Mouse (Mus musculus): ENCODE data around the gene Lsm2. TPM values are rescaled to one million over a fixed set of nuclear protein-coding genes. Genes with fewer than 3 reads are reported as not detected.
A peak's percentile ranks its signal among the peaks of the same experiment; 100 is the strongest.
"Not testable (repeated sequence)": the region's sequence is repeated elsewhere in the genome, so short reads cannot be mapped to it uniquely, and the experiment has no call there.

Gene Lsm2
- 10 to 100 TPM; 15.0 to 15.4 TPM for total RNA-seq (2021)
- long read RNA-seq, experiment 1, transcript Lsm2-202 (5 exons, 840 nt): major isoform, 31 of 37 reads
- long read RNA-seq, experiment 1, partial matches to known transcripts: 0 of 37 reads
- long read RNA-seq, experiment 1, other reads (novel, unspliced or antisense): 5 of 37 reads
- long read RNA-seq, experiment 2, transcript Lsm2-202 (5 exons, 840 nt): major isoform, 10 of 12 reads
- long read RNA-seq, experiment 2, partial matches to known transcripts: 0 of 12 reads
- long read RNA-seq, experiment 2, other reads (novel, unspliced or antisense): 2 of 12 reads

DNA sequence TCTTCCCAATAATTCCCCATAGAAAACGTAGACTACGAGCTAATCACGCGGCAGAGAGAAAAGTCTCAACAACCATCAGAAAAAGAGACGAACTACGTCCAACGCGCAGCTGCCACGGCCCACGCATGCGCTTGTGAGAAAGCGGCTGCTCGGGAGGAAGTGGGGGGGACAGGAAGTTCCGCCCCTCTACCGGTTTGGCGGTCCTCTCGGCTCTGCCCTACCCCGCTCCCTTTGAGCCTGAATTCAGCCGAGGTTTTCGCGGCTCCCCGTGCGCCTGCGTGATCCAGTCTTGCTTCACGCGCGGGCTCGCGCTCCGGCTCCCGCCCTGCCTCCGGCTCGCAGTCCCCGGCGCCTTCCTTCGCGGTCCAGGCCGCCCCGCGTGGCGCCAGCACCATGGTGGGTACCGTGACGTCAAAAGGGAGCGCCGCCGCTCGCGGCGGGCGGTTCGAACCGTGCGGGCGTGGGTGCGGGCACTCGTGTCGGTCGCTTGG is at the start of gene Lsm2:
Lsm2 (plus strand) TSS at position 173 of the 491 bp plus-strand sequence.
- DNase-seq: peak; percentile 90

DNA sequence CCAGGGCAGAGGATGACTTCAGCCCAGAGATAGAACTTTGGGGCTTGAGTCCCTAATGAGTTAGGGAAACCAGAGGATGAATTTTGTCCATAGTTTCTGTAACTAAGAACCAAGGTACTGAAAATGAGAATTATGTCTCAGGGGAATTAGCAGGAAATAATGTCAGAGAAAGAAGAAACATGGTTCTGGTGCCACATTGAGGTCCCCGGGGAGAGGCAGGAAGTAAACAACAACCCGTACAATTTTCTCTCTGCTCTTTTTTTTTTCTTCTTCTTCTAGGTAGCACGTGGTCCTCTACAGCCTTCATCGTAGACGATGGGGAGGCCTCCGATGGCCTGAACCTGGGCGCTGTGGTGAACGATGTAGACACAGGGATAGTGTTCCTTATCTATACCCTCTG is 49.4 kb upstream of the Lsm2 start:
- no peak for DNase-seq

DNA sequence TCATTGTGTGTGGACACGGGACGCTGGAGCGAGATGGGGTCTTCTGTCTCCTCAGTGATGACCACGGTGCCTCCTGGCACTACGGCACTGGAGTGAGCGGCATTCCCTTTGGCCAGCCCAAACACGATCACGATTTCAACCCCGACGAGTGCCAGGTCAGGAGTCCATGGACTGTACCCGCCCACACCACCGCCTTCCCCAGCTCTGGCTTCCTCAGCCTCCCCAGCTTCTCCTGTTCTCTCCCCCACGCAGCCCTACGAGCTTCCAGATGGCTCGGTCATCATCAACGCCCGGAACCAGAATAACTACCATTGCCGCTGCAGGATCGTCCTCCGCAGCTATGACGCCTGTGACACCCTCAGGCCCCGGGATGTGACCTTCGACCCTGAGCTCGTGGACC is 47.6 kb upstream of the Lsm2 start:
- DNase-seq: no peak

DNA sequence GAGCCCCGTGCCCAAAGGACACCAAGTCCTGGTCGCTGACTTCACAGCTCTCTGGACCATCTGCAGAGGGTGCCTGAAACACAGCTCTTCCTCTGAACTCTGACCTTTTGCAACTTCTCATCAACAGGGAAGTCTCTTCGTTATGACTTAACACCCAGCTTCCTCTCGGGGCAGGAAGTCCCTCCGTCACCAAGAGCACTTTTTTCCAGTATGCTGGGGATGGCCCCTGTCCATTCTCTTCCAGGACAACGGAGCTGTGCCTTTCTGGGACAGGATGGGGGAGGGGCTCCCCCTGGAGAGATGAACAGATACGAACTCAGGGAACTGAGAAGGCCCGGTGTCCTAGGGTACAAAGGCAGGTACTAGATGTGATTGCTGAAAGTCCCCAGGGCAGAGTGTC is 46.8 kb upstream of the Lsm2 start:
- DNase-seq: no peak

DNA sequence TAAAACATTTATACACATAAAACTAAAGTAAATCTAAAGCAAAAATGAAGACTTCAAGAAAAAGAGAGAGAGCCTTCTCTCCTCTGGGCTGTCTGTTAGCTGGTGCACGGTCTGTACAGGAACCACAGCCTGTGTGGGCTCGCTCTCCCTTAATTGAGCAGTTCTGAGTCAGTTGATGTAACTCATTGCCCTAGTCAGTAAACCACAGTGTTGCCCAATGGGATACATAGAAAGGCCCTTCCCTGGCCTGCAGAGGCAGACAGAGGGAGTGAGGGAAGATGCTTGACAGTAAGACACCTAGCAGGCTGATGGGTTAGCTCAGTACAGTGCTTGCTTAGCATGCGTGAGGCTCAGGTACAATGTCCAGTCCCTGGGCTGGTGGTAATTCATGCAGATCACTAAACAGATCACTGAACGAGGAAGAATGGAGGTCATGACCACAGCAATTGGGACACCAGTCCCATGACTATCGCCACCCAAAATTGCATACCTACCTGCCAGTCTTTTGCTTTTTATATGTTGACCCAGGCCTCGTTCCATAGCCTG is 43.6 kb upstream of the Lsm2 start:
- DNase-seq: no peak

DNA sequence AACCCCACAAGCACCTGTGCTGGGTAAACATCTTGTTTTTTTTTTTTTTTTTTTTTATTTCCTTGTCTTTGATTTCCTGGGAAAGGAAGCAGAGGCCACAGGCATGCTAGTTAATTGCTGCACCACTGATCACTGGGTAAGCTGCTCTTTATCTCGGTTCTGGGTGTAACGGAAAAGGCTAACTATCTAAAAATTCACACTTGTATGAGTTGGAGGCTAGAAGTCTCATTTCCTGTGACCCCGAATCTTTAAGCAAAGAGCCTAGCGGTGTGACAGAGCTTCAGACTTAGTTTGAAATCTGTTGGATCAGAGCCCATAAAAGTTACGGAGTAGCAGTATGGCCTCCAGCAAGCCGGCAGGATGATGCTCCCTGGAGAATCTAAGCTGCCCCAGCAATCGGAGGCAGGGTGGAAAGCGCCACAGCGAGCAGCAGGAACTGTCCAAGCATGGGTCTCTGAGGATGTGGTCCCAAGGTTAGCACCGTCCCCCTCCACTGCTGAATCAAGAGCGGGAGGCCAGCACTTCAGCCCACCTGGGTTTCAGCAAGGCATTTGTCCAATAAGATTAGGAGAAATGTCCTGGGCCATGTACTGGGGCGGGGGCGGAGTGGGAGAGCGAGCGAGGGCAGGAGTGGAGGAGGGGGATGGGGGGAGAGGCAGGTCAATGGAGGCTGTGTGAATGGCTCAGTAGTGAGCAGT is 40.2 kb upstream of the Lsm2 start:
- DNase-seq: no peak

DNA sequence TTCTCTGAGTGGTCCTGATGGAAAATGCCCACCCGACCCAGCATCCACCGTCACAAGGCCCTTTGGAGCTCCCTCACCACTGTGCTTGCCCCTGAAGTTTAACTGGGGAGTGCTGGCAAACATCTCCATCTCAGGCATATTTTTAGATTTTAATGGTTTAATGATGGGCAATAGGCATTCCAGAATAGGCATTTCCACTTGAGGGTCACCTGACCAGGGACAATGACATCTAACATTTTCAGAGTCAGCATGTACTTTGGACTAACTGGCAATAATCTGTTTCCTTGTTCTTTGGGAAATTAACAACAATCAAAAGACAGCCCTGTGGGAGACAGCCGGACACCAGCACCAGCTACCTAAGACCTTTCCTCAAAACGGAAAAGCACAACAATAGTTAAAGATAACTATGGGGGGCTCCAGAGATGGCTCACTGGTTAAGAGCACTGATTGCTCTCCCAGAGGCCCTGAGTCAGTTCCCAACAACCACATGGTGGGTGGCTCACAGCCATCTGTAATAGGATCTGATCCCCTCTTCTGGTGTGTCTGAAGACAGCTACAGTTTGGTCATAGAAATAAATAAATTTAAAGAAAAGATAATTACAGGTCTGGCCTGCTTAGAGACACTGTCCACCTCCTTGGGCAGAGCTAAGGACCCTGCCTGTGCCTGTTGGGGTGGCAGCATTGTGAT is 38.4 kb upstream of the Lsm2 start:
- no peak for DNase-seq

DNA sequence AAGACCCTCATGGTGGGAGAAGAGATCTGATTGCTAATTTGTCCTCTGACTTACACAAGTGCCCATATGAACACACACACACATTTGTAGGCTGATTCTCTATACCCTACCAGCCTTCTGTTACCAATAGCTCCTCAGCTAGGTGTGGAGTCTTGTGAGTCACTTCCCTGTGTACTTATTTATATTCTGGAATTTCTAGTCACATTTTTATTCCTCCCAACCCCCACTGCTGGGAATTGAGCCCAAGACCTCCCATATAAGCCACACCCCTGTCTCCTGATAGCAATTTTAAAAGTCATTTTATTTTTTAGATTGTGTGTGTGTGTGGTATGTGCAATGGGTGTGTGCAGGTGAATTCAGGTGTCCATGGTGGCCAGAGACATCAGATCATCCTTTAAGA is 37.3 kb upstream of the Lsm2 start:
- DNase-seq: no peak

DNA sequence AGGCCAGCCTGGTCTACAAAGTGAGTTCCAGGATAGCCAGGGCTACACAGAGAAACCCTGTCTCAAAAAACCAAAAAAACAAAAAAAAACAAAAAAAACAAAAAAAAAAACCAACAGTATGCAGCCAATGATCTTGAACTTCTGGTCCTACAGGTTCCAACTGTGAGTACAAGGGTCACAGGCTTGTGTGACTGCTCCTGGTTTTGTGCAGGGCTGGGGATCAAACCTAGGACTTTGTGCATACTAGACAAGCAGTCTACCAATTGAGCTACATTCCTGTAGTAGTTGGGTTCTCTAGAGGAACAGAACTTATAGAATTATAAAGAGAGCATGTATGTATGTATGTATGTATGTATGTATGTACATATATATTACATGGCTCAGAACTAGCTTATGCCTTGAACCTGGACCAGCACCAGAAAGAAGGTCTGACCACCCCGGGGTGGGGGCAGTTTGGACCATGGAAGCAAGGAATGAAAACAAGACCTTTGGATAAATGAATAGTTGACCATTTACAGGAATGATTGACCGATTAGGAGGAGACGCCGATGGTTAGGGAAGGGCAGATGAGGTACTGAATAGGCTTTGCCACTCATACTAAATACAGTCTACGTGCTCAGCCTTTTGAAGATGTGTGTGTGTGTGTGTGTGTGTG is 35.0 kb upstream of the Lsm2 start:
- DNase-seq: no peak

DNA sequence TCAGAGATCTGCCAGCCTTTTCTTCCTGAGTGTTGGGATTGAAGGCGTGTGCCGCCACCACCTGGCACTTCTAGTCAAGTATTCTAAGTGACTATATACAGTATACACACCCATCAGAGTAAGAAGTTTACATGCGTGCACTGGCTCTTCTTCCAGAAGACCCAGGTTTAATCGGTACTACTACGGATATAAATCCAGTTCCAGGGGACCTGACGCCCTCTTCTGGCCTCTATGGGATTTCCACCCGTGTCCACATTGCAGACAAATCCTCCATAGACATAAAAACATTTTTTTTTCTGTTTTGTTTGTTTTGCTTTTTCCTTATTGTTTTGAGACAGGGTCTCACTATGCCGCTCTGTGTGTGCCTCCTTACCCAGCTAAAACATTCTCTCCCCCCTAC is 34.1 kb upstream of the Lsm2 start:
- no peak for DNase-seq

DNA sequence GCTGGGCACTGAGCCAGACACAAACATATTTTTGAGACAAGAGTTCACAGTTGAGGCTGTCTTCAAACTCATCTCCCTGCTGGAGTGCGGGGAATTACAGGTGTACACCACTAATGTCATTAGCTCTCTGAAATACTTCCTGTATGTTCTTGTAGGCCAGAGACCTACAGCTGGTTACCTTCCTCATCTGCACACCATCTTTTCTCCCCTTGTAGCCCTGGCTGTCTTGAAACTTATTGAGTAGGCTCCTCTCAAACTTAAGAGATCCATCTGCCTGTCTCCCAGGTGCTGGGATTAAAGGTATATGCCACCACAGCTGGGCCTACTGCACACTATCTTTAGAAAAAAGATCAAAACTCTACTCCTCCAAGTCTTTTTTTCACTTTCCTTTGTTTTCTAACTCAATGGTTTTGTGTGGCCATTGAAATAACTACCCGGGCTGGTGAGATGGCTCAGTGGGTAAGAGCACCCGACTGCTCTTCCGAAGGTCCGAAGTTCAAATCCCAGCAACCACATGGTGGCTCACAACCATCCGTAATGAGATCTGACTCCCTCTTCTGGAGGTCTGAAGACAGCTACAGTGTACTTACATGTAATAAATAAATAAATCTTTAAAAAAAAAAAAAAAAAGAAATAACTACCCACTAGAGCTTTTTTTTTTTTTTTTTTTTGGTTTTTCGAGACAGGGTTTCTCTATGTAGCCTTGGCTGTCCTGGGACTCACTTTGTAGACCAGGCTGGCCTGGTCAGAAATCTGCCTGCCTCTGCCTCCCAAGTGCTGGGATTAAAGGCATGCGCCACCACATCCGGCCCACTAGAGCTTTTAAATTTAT is 32.7 kb upstream of the Lsm2 start:
- DNase-seq: not testable (repeated sequence)

DNA sequence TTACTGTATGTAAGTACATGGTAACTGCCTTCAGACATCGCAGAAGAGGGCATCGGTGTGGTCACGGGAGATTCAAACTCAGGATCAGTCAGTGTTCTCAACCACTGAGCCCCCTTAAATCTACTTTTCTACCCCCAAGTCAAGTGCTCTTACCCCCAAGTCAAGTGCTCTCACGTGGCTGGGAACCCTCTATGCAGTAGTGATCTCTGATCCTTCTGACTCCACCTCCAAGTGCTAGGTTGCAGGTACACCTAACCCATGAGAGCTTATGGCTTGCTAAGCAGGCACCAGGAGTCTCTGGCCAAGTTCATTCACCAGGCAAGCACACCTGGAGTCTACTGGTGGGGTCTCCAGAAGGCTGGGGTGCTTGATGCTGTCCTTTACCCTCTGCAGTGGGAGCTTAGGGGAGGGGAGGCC is 32.1 kb upstream of the Lsm2 start:
- DNase-seq: no peak

DNA sequence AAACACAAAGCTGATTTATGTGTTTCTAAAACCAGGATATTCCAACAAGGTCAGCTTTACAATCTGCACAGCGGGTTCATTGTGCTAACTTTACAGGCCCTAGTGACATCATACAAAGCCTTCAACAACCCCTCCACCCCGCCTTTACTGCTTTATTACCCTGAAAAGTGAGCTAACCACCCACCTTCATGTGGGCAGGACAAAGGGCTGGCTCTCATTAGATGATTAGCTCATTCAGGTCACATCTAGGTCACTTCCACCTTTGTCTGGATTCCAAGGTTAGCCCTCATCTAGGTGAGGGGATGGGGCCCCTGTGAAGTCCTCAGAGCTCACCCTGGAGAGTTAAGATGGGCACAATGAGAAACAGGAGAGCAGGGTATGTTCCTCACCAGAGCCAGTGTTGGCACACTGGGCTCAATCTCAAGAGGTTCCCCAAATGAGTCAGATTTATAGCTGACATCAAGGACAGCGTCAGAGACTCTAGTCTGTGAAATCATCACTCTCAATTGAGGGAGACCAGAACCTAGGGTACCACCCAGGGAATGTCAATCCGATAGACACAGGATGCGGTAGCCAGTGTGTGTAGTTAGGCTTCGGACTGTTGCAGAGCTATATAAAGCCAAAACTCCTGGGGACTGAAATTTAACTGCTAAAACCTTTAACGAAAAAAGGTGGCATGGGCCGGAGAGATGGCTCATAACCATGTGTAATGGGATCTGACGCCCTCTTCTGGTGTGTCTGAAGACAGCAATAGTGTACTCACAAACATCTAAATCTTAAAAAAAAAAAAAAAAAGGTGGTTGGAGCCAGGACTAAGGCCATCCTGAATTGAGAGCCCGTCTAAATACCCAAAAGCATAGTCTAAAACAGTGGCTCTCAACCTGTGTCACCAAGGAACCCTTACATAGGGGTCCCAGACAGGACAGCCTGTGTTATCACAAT is 30.9 kb upstream of the Lsm2 start:
- no peak for DNase-seq

DNA sequence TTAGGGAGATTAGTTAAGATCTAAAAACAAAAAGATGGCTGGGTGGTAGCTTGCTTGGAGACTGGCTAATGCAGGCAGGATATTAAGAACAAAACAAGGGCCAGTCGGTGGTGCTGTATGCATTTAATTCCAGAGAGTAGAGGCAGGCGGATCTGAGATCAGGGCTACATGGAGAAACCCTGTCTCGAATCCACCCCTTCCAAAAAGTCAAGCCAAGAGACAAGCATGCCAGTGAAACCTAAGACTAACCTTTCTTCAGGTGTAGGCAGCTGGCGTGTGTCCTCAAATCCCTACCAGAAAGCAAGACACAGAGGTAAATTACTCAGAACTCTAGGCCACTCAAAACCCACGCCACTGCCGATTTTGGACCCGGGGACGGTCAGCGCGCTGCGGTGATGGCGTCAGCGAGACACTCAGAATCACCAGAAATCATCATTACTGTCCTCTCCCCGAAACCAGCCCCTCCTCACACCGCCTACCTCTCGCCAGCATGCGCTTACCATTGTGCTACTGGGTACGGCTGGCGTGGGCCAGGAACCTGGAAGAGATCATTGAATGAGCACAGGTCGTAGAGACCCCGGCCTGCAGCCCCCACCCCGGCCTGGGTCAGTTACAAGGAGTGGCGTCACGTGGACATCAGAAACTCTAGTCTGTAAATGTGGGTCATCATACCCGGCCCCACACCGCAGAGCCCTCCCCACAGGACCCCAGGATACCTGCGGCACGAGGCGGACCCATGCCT is 29.9 kb upstream of the Lsm2 start:
- no peak for DNase-seq

DNA sequence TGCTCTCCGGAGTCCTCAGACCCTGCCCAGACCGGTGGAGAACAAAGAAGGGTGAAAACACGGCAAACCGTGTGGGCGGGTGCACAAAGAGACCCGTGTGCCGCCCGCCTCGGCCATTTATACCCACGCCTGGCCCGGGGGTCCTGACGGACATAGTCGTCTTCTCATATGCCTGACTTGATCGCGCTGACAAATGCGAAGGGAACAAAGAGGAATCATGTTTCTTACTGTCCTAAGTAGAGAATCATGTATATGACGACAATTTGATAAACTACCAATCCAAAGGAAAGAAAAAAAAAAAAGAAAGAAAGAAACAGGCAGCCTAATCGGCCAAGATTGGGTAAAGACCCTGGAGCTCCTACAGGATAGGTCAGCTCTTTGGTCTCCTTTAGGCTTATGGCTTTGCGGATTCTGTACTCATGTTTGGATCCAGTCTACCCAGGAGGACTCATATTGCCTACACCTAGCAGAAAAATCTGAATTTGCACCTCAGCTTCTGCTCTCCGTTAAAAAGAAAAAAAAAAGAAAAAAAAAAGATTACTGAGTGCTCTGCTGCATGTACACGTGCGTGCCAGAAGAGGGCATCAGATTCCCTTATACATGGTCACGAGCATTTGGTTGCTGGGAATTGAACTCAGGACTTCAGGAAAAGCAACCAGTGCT is 29.2 kb upstream of the Lsm2 start:
- peak; percentile 63 for DNase-seq

DNA sequence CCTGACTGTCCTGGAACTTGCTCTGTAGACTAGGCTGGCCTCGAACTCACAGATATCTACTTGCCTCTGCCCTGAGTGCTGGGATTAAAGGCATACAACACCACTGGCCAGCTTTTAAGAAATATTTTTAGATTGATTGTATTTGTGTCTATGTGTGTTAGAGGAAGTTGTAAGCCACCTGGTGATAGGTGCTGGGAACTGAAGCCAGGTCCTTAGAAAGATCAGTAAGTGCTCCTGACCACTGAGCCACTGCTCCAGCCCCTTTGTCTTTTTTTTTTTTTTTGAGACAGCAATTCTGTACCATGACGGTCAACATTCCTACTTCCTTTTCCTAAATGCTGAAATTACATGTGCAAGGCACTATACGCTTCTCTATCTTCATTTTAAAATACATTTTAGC is 28.4 kb upstream of the Lsm2 start:
- no peak for DNase-seq

DNA sequence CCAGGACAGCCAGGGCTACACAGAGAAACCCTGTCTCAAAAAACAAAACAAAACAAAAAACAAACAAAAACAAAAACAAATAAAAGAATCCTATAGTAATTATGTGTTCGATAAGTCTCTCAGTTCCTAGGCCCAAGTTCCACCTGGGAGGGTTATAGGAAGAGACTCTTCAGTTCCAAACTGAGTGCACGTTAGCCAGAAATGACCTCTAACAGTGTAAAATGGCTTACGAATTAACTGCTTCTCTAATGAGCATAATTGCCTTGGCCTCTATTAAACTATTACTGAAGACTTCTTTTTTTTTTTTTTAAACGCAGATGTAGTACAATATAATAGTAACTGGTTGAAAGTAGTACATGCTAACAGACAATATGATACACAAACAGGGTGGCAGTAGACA is 27.8 kb upstream of the Lsm2 start:
- no peak for DNase-seq

DNA sequence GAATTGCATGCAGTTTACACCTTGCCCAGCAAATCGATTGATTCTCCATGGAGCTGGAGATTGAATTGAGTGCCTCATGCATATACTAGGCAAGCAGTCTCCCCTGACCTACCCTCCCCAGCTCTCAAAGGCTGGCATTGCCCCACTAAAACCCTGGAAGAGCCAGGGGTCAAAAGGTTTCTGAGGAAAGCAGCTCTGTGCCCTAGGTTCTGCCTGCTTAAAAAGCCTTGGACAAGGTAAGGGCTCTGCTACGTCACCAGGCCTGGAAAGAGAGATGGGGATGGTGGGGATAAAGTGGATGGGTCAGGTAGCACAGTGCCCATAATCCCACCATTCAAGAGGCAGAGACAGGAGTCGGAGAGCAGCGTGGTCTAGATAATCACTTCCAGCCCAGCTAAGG is 26.8 kb upstream of the Lsm2 start:
- no peak for DNase-seq

DNA sequence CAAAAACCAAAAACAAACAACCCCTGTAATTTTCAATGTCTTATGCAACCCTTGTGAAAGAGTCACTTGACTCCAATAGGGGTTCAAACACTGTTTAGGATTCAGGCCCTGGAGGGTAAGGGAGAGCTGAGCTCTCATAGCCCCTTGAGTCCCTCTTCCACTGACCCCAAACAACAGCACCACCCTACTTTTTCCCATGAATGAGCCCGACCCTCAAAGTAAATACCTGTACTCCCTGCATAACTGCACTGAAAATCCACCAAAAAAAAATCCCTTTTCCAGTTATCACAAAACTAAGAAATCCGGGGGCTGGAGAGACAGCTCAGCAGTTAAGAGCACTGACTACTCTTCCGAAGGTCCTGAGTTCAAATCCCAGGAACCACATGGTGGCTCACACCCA is 25.8 kb upstream of the Lsm2 start:
- no peak for DNase-seq

Measured in gastrocnemius, postnatal 25 days (tissue).